8 mouse cellular contexts compared by ENCODE assay signal in genomic region chr6:115675508-115676336, GRCm38 (mm10). TPM values are rescaled to one million over a fixed set of nuclear protein-coding genes. Genes with fewer than 3 reads are reported as not detected.
A peak's percentile ranks its signal among the peaks of the same experiment; 100 is the strongest.
DNase-seq lines count a peak whose midpoint lies in the region; ATAC-seq and TF ChIP-seq lines count a peak whose summit lies in the region.

No protein-coding gene starts in this region.

- ATAC-seq in forebrain, embryonic 15.5 days (replicated peaks): peak; percentile 17
- ATAC-seq in neural tube, embryonic 14.5 days (ENCODE audit: low read depth): peak; percentile 68

- peaks cover 0 to 5% of the 10 kb centered on the region in 2 experiments; a peak in 3 of 4 replicates for H3K4me1 ChIP-seq in ES-E14 (ENCODE audit: control insufficient read depth in 2 of 2, insufficient read depth in 2 of 2, low read length in 2 of 2, poor library complexity in 1 of 2)
- peaks cover 33% of the 10 kb centered on the region for H3K4me1 ChIP-seq in forebrain, embryonic 15.5 days
- peaks cover 16% of the 10 kb centered on the region; the same call in 1 of the 2 replicates for H3K4me1 ChIP-seq in neural tube, embryonic 14.5 days (ENCODE audit: control insufficient read depth, insufficient read depth, low read length)
- peaks cover 3% of the 10 kb centered on the region for H3K4me1 ChIP-seq in thymus, adult 2 months (replicated peaks; ENCODE audit: control insufficient read depth, insufficient read depth, low read length)

- H3K9ac ChIP-seq in ES-E14 (ENCODE audit: insufficient read depth, low read depth, low read length, poor library complexity, severe bottlenecking): peak overlapping the region; percentile 97
- H3K9ac ChIP-seq in forebrain, embryonic 15.5 days (replicated peaks): peak overlapping the region; percentile 97
- peak overlapping the region; percentile 99 for H3K9ac ChIP-seq in neural tube, embryonic 14.5 days (replicated peaks; ENCODE audit: low read depth, low read length)

- no peak for TF ChIP-seq CTCF in thymus, adult 2 months (IDR thresholded peaks at IDR 0.05; ENCODE audit: borderline replicate concordance, control insufficient read depth, extremely low read depth, insufficient read depth, low read length, poor library complexity)

- H3K27me3 ChIP-seq in forebrain, embryonic 15.5 days: no peaks in the 10 kb centered on the region
- H3K27me3 ChIP-seq in neural tube, embryonic 14.5 days (ENCODE audit: control insufficient read depth, insufficient read depth, low read length): no peaks in the 10 kb centered on the region
- no peaks in the 10 kb centered on the region for H3K27me3 ChIP-seq in thymus, adult 2 months (ENCODE audit: control insufficient read depth, insufficient read depth, low read length)

- H3K36me3 ChIP-seq in ES-E14 (ENCODE audit: control insufficient read depth, insufficient read depth, low read length, poor library complexity, severe bottlenecking): no peaks in the 10 kb centered on the region
- H3K36me3 ChIP-seq in forebrain, embryonic 15.5 days: no peaks in the 10 kb centered on the region
- no peaks in the 10 kb centered on the region for H3K36me3 ChIP-seq in neural tube, embryonic 14.5 days (ENCODE audit: control insufficient read depth, insufficient read depth, low read length)
- H3K36me3 ChIP-seq in thymus, adult 2 months (ENCODE audit: control insufficient read depth, insufficient read depth, low read length): no peaks in the 10 kb centered on the region

- in situ Hi-C loops in ES-E14 (cut with MboI; ENCODE audit: low sequenced_read_pairs in 2 of 2, unreplicated experiment in 2 of 2): no loop called here

- intact Hi-C loops in heart, postnatal 14 days (cut with DNase I): loop anchor here (2.0 kb wide), 1 partner anchor 17 kb away; no protein-coding TSS in a partner anchor

- no peaks in the 10 kb centered on the region for H3K9me3 ChIP-seq in ES-E14 (ENCODE audit: control insufficient read depth, insufficient read depth, low read depth, low read length)
- no peaks in the 10 kb centered on the region for H3K9me3 ChIP-seq in forebrain, embryonic 15.5 days
- H3K9me3 ChIP-seq in neural tube, embryonic 14.5 days (ENCODE audit: control insufficient read depth, low read length): no peaks in the 10 kb centered on the region

- TF ChIP-seq POLR2A in thymus, adult 2 months (IDR thresholded peaks at IDR 0.05; ENCODE audit: control insufficient read depth, extremely low read depth, insufficient read depth, low read length, poor library complexity): no peak

- under 1% methylated on average over 53 of the region's 53 CpGs for WGBS in forebrain, embryonic 15.5 days
- WGBS in neural tube, embryonic 14.5 days: under 1% methylated on average over 53 of the region's 53 CpGs
- WGBS in thymus, adult 2 months: under 1% methylated on average over 53 of the region's 53 CpGs

- peak overlapping the region; percentile 79 to 93 for H3K4me3 ChIP-seq in ES-E14 (ENCODE audit: insufficient read depth in 1 of 2, low read depth in 1 of 2, low read length in 2 of 2, poor library complexity in 1 of 2, severe bottlenecking in 1 of 2)
- H3K4me3 ChIP-seq in forebrain, embryonic 15.5 days: peak overlapping the region; percentile 86
- H3K4me3 ChIP-seq in neural tube, embryonic 14.5 days (ENCODE audit: low read depth, low read length): peak overlapping the region; percentile 99
- peak overlapping the region; percentile 81 for H3K4me3 ChIP-seq in thymus, adult 2 months (ENCODE audit: control insufficient read depth, insufficient read depth, low read length)

- peak overlapping the region; percentile 79 for H3K27ac ChIP-seq in ES-E14 (ENCODE audit: insufficient read depth, low read depth, low read length, poor library complexity, severe bottlenecking)
- peak overlapping the region; percentile 98 for H3K27ac ChIP-seq in forebrain, embryonic 15.5 days (replicated peaks)
- H3K27ac ChIP-seq in neural tube, embryonic 14.5 days (ENCODE audit: low read depth, low read length): peak overlapping the region; percentile 99
- H3K27ac ChIP-seq in thymus, adult 2 months (ENCODE audit: control insufficient read depth, insufficient read depth, low read length): peak overlapping the region; percentile 61

- H3K4me2 ChIP-seq in forebrain, embryonic 15.5 days (replicated peaks): peak overlapping the region; percentile 66
- peak overlapping the region; percentile 87 for H3K4me2 ChIP-seq in neural tube, embryonic 14.5 days (ENCODE audit: low read depth, low read length)

- DNase-seq in ES-E14 (ENCODE audit: low read depth, low spot score): no peak
- peak; percentile 82 for DNase-seq in cerebellum, adult 11-12 months
- peak; percentile 78 to 81 for DNase-seq in heart, postnatal 14 days
- peak; percentile 73 to 84 for DNase-seq in kidney, postnatal 4 days
- peak; percentile 74 to 76 for DNase-seq in lung, adult 18-20 months
- DNase-seq in thymus, adult 2 months: peak; percentile 56

TF ChIP-seq in ES-E14, 5 proteins besides CTCF, POLR2A, EP300 and RAD21:
- TF ChIP-seq ZC3H11A (IDR thresholded peaks at IDR 0.05; ENCODE audit: borderline replicate concordance, low read depth, low read length) (no peak), MAFK (IDR thresholded peaks at IDR 0.05; ENCODE audit: insufficient read depth, low read depth, low read length) (no peak), CHD2 (IDR thresholded peaks at IDR 0.05; ENCODE audit: low read depth, low read length) (no peak), ZNF384 (IDR thresholded peaks at IDR 0.05; ENCODE audit: low read depth, low read length) (no peak)

RNA-seq across cellular contexts. Expression of gene Raf1, which starts 0.7 kb away (rescaled TPM):
- 128 and 140 TPM in 2 replicates for total RNA-seq in ES-E14 (2012; rRNA removed)
- polyA plus RNA-seq in forebrain, embryonic 15.5 days (2015; fragmentation: Nextera tagmentation; extraction: Ambion mirVana): 155 and 161 TPM in 2 replicates
- total RNA-seq in heart, postnatal 14 days (2021): 100 to 1,000 TPM; 106 to 112 TPM
- 168 and 181 TPM in 2 replicates for polyA plus RNA-seq in neural tube, embryonic 14.5 days (2014; fragmentation: Nextera tagmentation; extraction: Ambion mirVana)
- polyA plus RNA-seq in thymus, adult 2 months (2012; rRNA removed): 185 and 209 TPM in 2 replicates
